Mouse (Mus musculus) heart, postnatal 25 days (tissue): ENCODE measurements around the gene Gm3512. TPM values are rescaled to one million over a fixed set of nuclear protein-coding genes. Genes with fewer than 3 reads are reported as not detected.
A peak's percentile ranks its signal among the peaks of the same experiment; 100 is the strongest.
"Not testable (repeated sequence)": the region's sequence is repeated elsewhere in the genome, so short reads cannot be mapped to it uniquely, and the experiment has no call there.

Experiments used
- DNase-seq: peaks from one replicate; pipeline ENCODE4 v3.0.0; 2022; ENCODE audit warnings: low spot score
- intact Hi-C: fragments of 180-260 bp; cut with DNase I; formaldehyde crosslinking; loops from one replicate; pipeline ENCODE4 v1.15.1; 2025
- total RNA-seq, 2 experiments: library from RNA; stranded (reverse); gene quantifications; 2 replicates each; pipeline ENCODE4 v1.2.3; 2021

Gm3512 gene
- under 1 TPM; 0.14 to 0.26 TPM for total RNA-seq

- DNase-seq, intact Hi-C loops: not testable (repeated sequence)
These were observed at the start of gene Gm3512 for GRCm38 (mm10) chr14:7174483-7174971. Gm3512 (minus strand) TSS chr14:7174533.

- peak; percentile 21 for DNase-seq
- intact Hi-C loops = not testable (repeated sequence)
These were observed 25.7 kb upstream of the Gm3512 start for GRCm38 (mm10) chr14:7200070-7200469.

- not testable (repeated sequence) for DNase-seq
These were observed 20.1 kb upstream of the Gm3512 start, which contains the start of gene Gm16434 for GRCm38 (mm10) chr14:7194440-7194839. Gm16434 (minus strand) TSS chr14:7194540.

GRCm38 (mm10) chr14:7125312-7125711, 49.0 kb downstream of the Gm3512 start, which contains the start of gene Gm6676:
Gm6676 (minus strand) TSS chr14:7125412.
- intact Hi-C loops, DNase-seq: not testable (repeated sequence)

More at GRCm38 (mm10) chr14:7194440-7194839, 20.1 kb upstream of the Gm3512 start, which contains the start of gene Gm16434:
- intact Hi-C loops = not testable (repeated sequence)

GRCm38 (mm10) chr14:7105124-7105802, 69.1 kb downstream of the Gm3512 start:
- peak; percentile 0 for DNase-seq
- intact Hi-C loops = not testable (repeated sequence)

Other genes with a start within 250 kb of the Gm3512 start
- gene Gm6356, start 200.7 kb downstream of the Gm3512 start, total RNA-seq = not detected
- gene Gm10406, start 147.1 kb downstream of the Gm3512 start, total RNA-seq = under 1 TPM in 1 of 2 experiments, not detected in 1; 0.17 TPM
- gene Gm3685, start 129.6 kb downstream of the Gm3512 start, total RNA-seq = not detected
- under 1 TPM in 1 of 2 experiments, not detected in 1; 0.22 TPM for gene Gm3696, start 73.9 kb downstream of the Gm3512 start, total RNA-seq
- not detected for gene Gm6676, start 49.1 kb downstream of the Gm3512 start, total RNA-seq
- not detected for gene Gm16434, start 20.0 kb upstream of the Gm3512 start, total RNA-seq
- gene Gm3727, start 90.2 kb upstream of the Gm3512 start, total RNA-seq = not detected
- under 1 TPM; 0.25 to 0.26 TPM for gene Gm3739, start 140.5 kb upstream of the Gm3512 start, total RNA-seq
- not detected for gene Gm5797, start 157.9 kb upstream of the Gm3512 start, total RNA-seq
- not detected for gene Gm8374, start 190.6 kb upstream of the Gm3512 start, total RNA-seq